In the genomic region with DNA sequence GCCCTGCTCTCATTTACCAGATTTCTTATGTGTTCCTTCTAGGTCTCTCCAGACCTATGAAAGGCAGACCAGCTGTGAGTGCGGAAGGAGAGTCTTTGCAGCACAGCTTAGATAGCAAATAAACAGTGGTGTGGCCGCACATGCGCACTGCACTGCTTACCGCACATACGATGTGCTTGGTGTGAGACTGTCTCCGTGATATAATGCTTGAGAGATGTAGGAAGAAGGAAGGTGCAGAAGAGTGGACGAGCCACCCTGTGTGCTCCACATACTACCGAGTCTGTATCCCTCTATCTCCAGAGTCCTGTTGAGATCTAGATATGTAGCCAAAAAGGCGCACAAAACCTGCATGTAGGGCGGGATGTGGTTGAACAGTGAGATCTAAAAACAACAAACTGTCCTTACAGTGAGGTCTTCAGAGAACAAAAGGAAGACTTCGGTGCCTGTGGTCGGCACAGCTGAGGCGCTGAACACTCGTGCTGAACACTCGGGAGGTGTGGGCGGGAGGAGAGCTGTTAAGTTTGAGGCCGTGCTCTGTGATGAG, we compare ENCODE assay signal across 22 mouse cellular contexts. TPM values are rescaled to one million over a fixed set of nuclear protein-coding genes. Genes with fewer than 3 reads are reported as not detected.
DNase-seq lines count a peak whose midpoint lies in the region; ATAC-seq and TF ChIP-seq lines count a peak whose summit lies in the region.
"Had no signal": no experiment of that assay in that cellular context is flagged by ENCODE, and none has a peak within 500 bp of the region (broad histone marks: within the 10 kb centered on the region; RNA-seq: fewer than 3 reads in every experiment).

No protein-coding gene starts in this region.

- peaks cover 54% of the 10 kb centered on the region for H3K36me3 ChIP-seq in megakaryocyte, embryonic 14.5 days (replicated peaks; ENCODE audit: low read length)
- peaks cover 18% of the 10 kb centered on the region; the same call in 1 of the 2 replicates for H3K36me3 ChIP-seq in small intestine, adult 2 months (ENCODE audit: control insufficient read depth, insufficient read depth, low read length)

- H3K27me3 ChIP-seq in megakaryocyte, embryonic 14.5 days (replicated peaks): no peaks in the 10 kb centered on the region
- H3K27me3 ChIP-seq in small intestine, adult 2 months (ENCODE audit: control insufficient read depth, insufficient read depth, low read length): no peaks in the 10 kb centered on the region
- H3K27me3 ChIP-seq: midbrain, embryonic 13.5 days had no signal

- peaks cover 57% of the 10 kb centered on the region for H3K4me1 ChIP-seq in megakaryocyte, embryonic 14.5 days
- peaks cover 3% of the 10 kb centered on the region; the same call in 1 of the 2 replicates for H3K4me1 ChIP-seq in small intestine, adult 2 months (ENCODE audit: control insufficient read depth, insufficient read depth, insufficient read length, low read length)

- WGBS in small intestine, adult 2 months: 84% methylated on average over 17 of the region's 17 CpGs

- no peak for TF ChIP-seq POLR2A in small intestine, adult 2 months (IDR thresholded peaks at IDR 0.05; ENCODE audit: low read depth, low read length)

- ATAC-seq in megakaryocyte, adult 5-6 weeks (ENCODE audit: poor library complexity, severe bottlenecking): no peak
- ATAC-seq: forebrain, embryonic 14.5 days; hindbrain, embryonic 16.5 days; midbrain, embryonic 13.5 days had no signal

- no peaks in the 10 kb centered on the region for H3K9me3 ChIP-seq in megakaryocyte, embryonic 14.5 days
- H3K9me3 ChIP-seq: midbrain, embryonic 13.5 days had no signal

- peak overlapping the region; percentile 57 for H3K4me3 ChIP-seq in megakaryocyte, embryonic 14.5 days (replicated peaks)
- H3K4me3 ChIP-seq in small intestine, adult 2 months (ENCODE audit: low read depth, low read length): no peak overlapping the region
- H3K4me3 ChIP-seq: midbrain, embryonic 13.5 days had no signal

- peak overlapping the region; percentile 41; the same call in 1 of the 2 replicates for H3K27ac ChIP-seq in small intestine, adult 2 months (ENCODE audit: insufficient read depth, low read depth, low read length)
- H3K27ac ChIP-seq: liver, embryonic 14.5 days had no signal

- no peak for TF ChIP-seq CTCF in small intestine, adult 2 months (IDR thresholded peaks at IDR 0.05; ENCODE audit: extremely low read depth, insufficient read length, insufficient replicate concordance, low read depth, low read length)

- DNase-seq in R1 (ENCODE audit: low read depth, low spot score): peak; percentile 73
- DNase-seq in cerebellum, postnatal 10 days: no peak
- DNase-seq in B cell, adult 2 months: no peak
- DNase-seq in c-Kit-positive CD71-positive TER-119-positive erythroid progenitor cells, embryonic 14.5 days (ENCODE audit: low spot score): no peak
- DNase-seq: adrenal gland, adult 8-10 months; cerebellum, adult 2 months; heart, adult 18-20 months; kidney, adult 2 months; kidney, postnatal 36 days; layer of hippocampus, postnatal 36 days; right cerebral cortex, postnatal 25 days had no signal

RNA-seq across cellular contexts. Expression of a gene that starts 3.4 kb away (rescaled TPM):
- 67.6 and 78.3 TPM in 2 replicates for polyA plus RNA-seq in megakaryocyte, embryonic 14.5 days (2012; ENCODE audit: insufficient read depth, low replicate concordance)
- 122 and 124 TPM in 2 replicates for total RNA-seq in megakaryocyte, adult 5-6 weeks (2015)
- 86.9 and 95.9 TPM in 2 replicates for total RNA-seq in megakaryocyte, adult 5-6 weeks (2017)
- 42.0 and 45.8 TPM in 2 replicates for polyA plus RNA-seq in small intestine, adult 2 months (2012; rRNA removed)

RNA-seq across cellular contexts. Expression of a gene that starts 12.8 kb away (rescaled TPM):
- polyA plus RNA-seq in megakaryocyte, embryonic 14.5 days (2012; ENCODE audit: insufficient read depth, low replicate concordance): 10.1 and 109 TPM in 2 replicates
- 740 and 790 TPM in 2 replicates for total RNA-seq in megakaryocyte, adult 5-6 weeks (2015)
- total RNA-seq in megakaryocyte, adult 5-6 weeks (2017): 901 and 1,038 TPM in 2 replicates
- polyA plus RNA-seq in small intestine, adult 2 months (2012; rRNA removed): 50.8 and 61.5 TPM in 2 replicates

RNA-seq across cellular contexts. Expression of a gene that starts 13.0 kb away (rescaled TPM):
- polyA plus RNA-seq in megakaryocyte, embryonic 14.5 days (2012; ENCODE audit: insufficient read depth, low replicate concordance): 13.7 and 36.5 TPM in 2 replicates
- 19.6 and 21.2 TPM in 2 replicates for total RNA-seq in megakaryocyte, adult 5-6 weeks (2015)
- 14.5 and 16.8 TPM in 2 replicates for total RNA-seq in megakaryocyte, adult 5-6 weeks (2017)
- 13.4 and 27.3 TPM in 2 replicates for polyA plus RNA-seq in small intestine, adult 2 months (2012; rRNA removed)

RNA-seq across cellular contexts. Expression of a gene that starts 25.2 kb away (rescaled TPM):
- not detected in 2 replicates for polyA plus RNA-seq in megakaryocyte, embryonic 14.5 days (2012; ENCODE audit: insufficient read depth, low replicate concordance)
- 0.21 and 0.58 TPM in 2 replicates for total RNA-seq in megakaryocyte, adult 5-6 weeks (2015)
- 0.24 and 0.59 TPM in 2 replicates for total RNA-seq in megakaryocyte, adult 5-6 weeks (2017)
- polyA plus RNA-seq in small intestine, adult 2 months (2012; rRNA removed): 3.8 and 4.2 TPM in 2 replicates

RNA-seq across cellular contexts. Expression of a gene that starts 33.4 kb away (rescaled TPM):
- not detected in 2 replicates for polyA plus RNA-seq in megakaryocyte, embryonic 14.5 days (2012; ENCODE audit: insufficient read depth, low replicate concordance)
- total RNA-seq in megakaryocyte, adult 5-6 weeks (2015): not detected in 2 replicates
- total RNA-seq in megakaryocyte, adult 5-6 weeks (2017): not detected in 2 replicates
- 1.5 and 4.7 TPM in 2 replicates for polyA plus RNA-seq in small intestine, adult 2 months (2012; rRNA removed)
- total RNA-seq: adrenal gland, adult 8-10 months; gastrocnemius, adult 18-20 months; heart, adult 18-20 months; heart, postnatal 25 days; layer of hippocampus, postnatal 36 days had no signal
- polyA plus RNA-seq: forebrain, embryonic 14.5 days; limb, embryonic 11.5 days; midbrain, embryonic 13.5 days; stomach, embryonic 14.5 days had no signal
